Mouse (Mus musculus) CH12.LX (cell line): ENCODE measurements around the gene Clic4. TPM values are rescaled to one million over a fixed set of nuclear protein-coding genes. Genes with fewer than 3 reads are reported as not detected.

Experiments used
- DNase-seq: peaks from one replicate; pipeline ENCODE4 v3.0.0-alpha.2; 2013; ENCODE audit errors: extremely low read depth
- H3K27ac ChIP-seq: 2 replicates; pipeline ENCODE4 v1.5.1; 2012; ENCODE audit warnings: low read depth, mild to moderate bottlenecking, control low read depth, moderate library complexity; ENCODE audit not compliant: insufficient read depth
- H3K27me3 ChIP-seq: replicated peaks from 2 replicates; pipeline ENCODE3; 2012; ENCODE audit warnings: inconsistent platforms
- H3K36me3 ChIP-seq, 2 experiments: replicated peaks in 1 of 2; 2 replicates each; pipeline versions ENCODE3 to v1.6.1; 2012; ENCODE audit warnings: inconsistent platforms in 1 of 2, low read length in 1 of 2, mild to moderate bottlenecking in 1 of 2, mixed read lengths in 1 of 2, moderate library complexity in 1 of 2; ENCODE audit not compliant: control insufficient read depth in 1 of 2, insufficient read depth in 1 of 2
- H3K4me1 ChIP-seq, 2 experiments: 2 replicates each; pipeline ENCODE4 v1.6.1; 2012; ENCODE audit warnings: inconsistent platforms in 1 of 2, moderate library complexity in 1 of 2; ENCODE audit not compliant: insufficient read depth in 2 of 2, control insufficient read depth in 1 of 2
- H3K4me2 ChIP-seq: 2 replicates; pipeline ENCODE4 v1.6.1; 2012; ENCODE audit warnings: low read depth, mild to moderate bottlenecking, control low read depth; ENCODE audit not compliant: poor library complexity, insufficient read depth, severe bottlenecking
- H3K4me3 ChIP-seq, 3 experiments: fragments of 150-350 bp in 1 of 3; sonication (generic) in 1 of 3; replicated peaks in 1 of 3; 2 replicates each; pipeline versions ENCODE3 to v1.5.1; 2011 to 2012; ENCODE audit warnings: low read depth in 2 of 3, low read length in 2 of 3, mild to moderate bottlenecking in 2 of 3, moderate library complexity in 2 of 3, control low read depth in 1 of 3, improper control_type of control experiment in 1 of 3, inconsistent platforms in 1 of 3, mixed read lengths in 1 of 3; ENCODE audit not compliant: poor library complexity in 1 of 3
- H3K79me2 ChIP-seq: replicated peaks from 2 replicates; pipeline ENCODE4 v1.6.1; 2012; ENCODE audit warnings: mild to moderate bottlenecking, moderate library complexity; ENCODE audit not compliant: control insufficient read depth, poor library complexity, insufficient read depth, severe bottlenecking; ENCODE audit errors: extremely low read depth
- H3K9ac ChIP-seq: 2 replicates; pipeline ENCODE4 v1.6.1; 2012; ENCODE audit warnings: low read depth, mild to moderate bottlenecking, control low read depth, moderate library complexity; ENCODE audit not compliant: insufficient read depth
- H3K9me3 ChIP-seq: replicated peaks from 2 replicates; pipeline ENCODE3; 2012; ENCODE audit warnings: low read length, inconsistent platforms, mixed read lengths
- CHD1 ChIP-seq: IDR thresholded peaks from 2 replicates; pipeline ENCODE4 v1.6.1; 2012; ENCODE audit warnings: low read depth, low read length, improper control_type of control experiment, inconsistent platforms
- CTCF ChIP-seq, 2 experiments: IDR thresholded peaks in 1 of 2; conservative IDR thresholded peaks in 1 of 2; 2 replicates each; pipeline ENCODE4 v1.5.1; 2011 to 2012; ENCODE audit warnings: low read depth in 2 of 2, low read length in 2 of 2, improper control_type of control experiment in 1 of 2, inconsistent platforms in 1 of 2, mild to moderate bottlenecking in 1 of 2, moderate library complexity in 1 of 2
- E2F4 ChIP-seq: IDR thresholded peaks from 2 replicates; pipeline ENCODE4 v1.6.1; 2011; ENCODE audit warnings: low read depth, low read length, improper control_type of control experiment; ENCODE audit not compliant: insufficient replicate concordance
- ELF1 ChIP-seq: IDR thresholded peaks from 2 replicates; pipeline ENCODE4 v1.6.1; 2014; ENCODE audit warnings: low read depth, mild to moderate bottlenecking, inconsistent platforms, low read length, improper control_type of control experiment
- EP300 ChIP-seq: IDR thresholded peaks from 2 replicates; pipeline ENCODE4 v1.6.1; 2011; ENCODE audit warnings: low read length, improper control_type of control experiment
- ETS1 ChIP-seq: conservative IDR thresholded peaks from 2 replicates; pipeline ENCODE4 v1.6.1; 2012; ENCODE audit warnings: low read depth, mild to moderate bottlenecking, inconsistent platforms, low read length, improper control_type of control experiment, moderate library complexity
- GABPA ChIP-seq: IDR thresholded peaks from 2 replicates; pipeline ENCODE4 v1.6.1; 2012; ENCODE audit warnings: low read depth, low read length, improper control_type of control experiment, inconsistent platforms; ENCODE audit not compliant: insufficient replicate concordance
- HCFC1 ChIP-seq: IDR thresholded peaks from 2 replicates; pipeline ENCODE4 v1.6.1; 2012; ENCODE audit warnings: low read depth, mild to moderate bottlenecking, inconsistent platforms, low read length, improper control_type of control experiment
- JUN ChIP-seq: IDR thresholded peaks from 2 replicates; pipeline ENCODE4 v1.6.1; 2011; ENCODE audit warnings: low read depth, mild to moderate bottlenecking, low read length, improper control_type of control experiment, moderate library complexity; ENCODE audit not compliant: insufficient read depth
- KAT2A ChIP-seq: IDR thresholded peaks from 2 replicates; pipeline ENCODE4 v1.6.1; 2012; ENCODE audit warnings: low read length, improper control_type of control experiment, inconsistent platforms; ENCODE audit not compliant: insufficient replicate concordance
- MAX ChIP-seq: IDR thresholded peaks from 2 replicates; pipeline ENCODE4 v1.6.1; 2011; ENCODE audit warnings: low read length, improper control_type of control experiment
- MXI1 ChIP-seq: IDR thresholded peaks from 2 replicates; pipeline ENCODE4 v1.6.1; 2011; ENCODE audit warnings: mild to moderate bottlenecking, low read depth, low read length, improper control_type of control experiment
- MYC ChIP-seq: IDR thresholded peaks from 2 replicates; pipeline ENCODE4 v1.6.1; 2011; ENCODE audit warnings: low read depth, mild to moderate bottlenecking, improper control_type of control experiment, low read length
- NELFE ChIP-seq: IDR thresholded peaks from 2 replicates; pipeline ENCODE4 v1.6.1; 2011; ENCODE audit warnings: low read depth, low read length, improper control_type of control experiment
- NRF1 ChIP-seq: IDR thresholded peaks from 2 replicates; pipeline ENCODE4 v1.6.1; 2014; ENCODE audit warnings: low read depth, mild to moderate bottlenecking, inconsistent platforms, low read length, improper control_type of control experiment, moderate library complexity
- POLR2A ChIP-seq: IDR thresholded peaks from 2 replicates; pipeline ENCODE4 v1.6.1; 2011; ENCODE audit warnings: low read depth, mild to moderate bottlenecking, improper control_type of control experiment, low read length
- POLR2AphosphoS2 ChIP-seq: IDR thresholded peaks from 2 replicates; pipeline ENCODE4 v1.6.1; 2011; ENCODE audit warnings: low read depth, low read length, improper control_type of control experiment
- RAD21 ChIP-seq: IDR thresholded peaks from 2 replicates; pipeline ENCODE4 v1.6.1; 2011; ENCODE audit warnings: low read depth, mild to moderate bottlenecking, low read length, improper control_type of control experiment, moderate library complexity
- RCOR1 ChIP-seq: conservative IDR thresholded peaks from 2 replicates; pipeline ENCODE4 v1.6.1; 2012; ENCODE audit warnings: low read depth, mild to moderate bottlenecking, inconsistent platforms, low read length, improper control_type of control experiment
- SMC3 ChIP-seq: IDR thresholded peaks from 2 replicates; pipeline ENCODE4 v1.6.1; 2011; ENCODE audit warnings: low read depth, low read length, improper control_type of control experiment
- TCF12 ChIP-seq: IDR thresholded peaks from 2 replicates; pipeline ENCODE4 v1.6.1; 2014; ENCODE audit warnings: low read depth, mild to moderate bottlenecking, inconsistent platforms, low read length, improper control_type of control experiment
- UBTF ChIP-seq: IDR thresholded peaks from 2 replicates; pipeline ENCODE4 v1.6.1; 2012; ENCODE audit warnings: low read depth, mild to moderate bottlenecking, inconsistent platforms, low read length, improper control_type of control experiment, moderate library complexity
- USF1 ChIP-seq: IDR thresholded peaks from 2 replicates; pipeline ENCODE4 v1.6.1; 2014; ENCODE audit warnings: low read depth, mild to moderate bottlenecking, inconsistent platforms, low read length, improper control_type of control experiment
- USF2 ChIP-seq: conservative IDR thresholded peaks from 2 replicates; pipeline ENCODE4 v1.6.1; 2011; ENCODE audit warnings: low read depth, low read length, improper control_type of control experiment
- ZC3H11A ChIP-seq: IDR thresholded peaks from 2 replicates; pipeline ENCODE4 v1.6.1; 2012; ENCODE audit warnings: low read depth, mild to moderate bottlenecking, inconsistent platforms, low read length, improper control_type of control experiment
- ZKSCAN1 ChIP-seq: IDR thresholded peaks from 2 replicates; pipeline ENCODE4 v1.6.1; 2012; ENCODE audit warnings: low read depth, inconsistent platforms, low read length, improper control_type of control experiment, borderline replicate concordance
- ZMIZ1 ChIP-seq: IDR thresholded peaks from 2 replicates; pipeline ENCODE4 v1.6.1; 2012; ENCODE audit warnings: low read depth, mild to moderate bottlenecking, inconsistent platforms, low read length, improper control_type of control experiment
- ZNF384 ChIP-seq: IDR thresholded peaks from 2 replicates; pipeline ENCODE4 v1.6.1; 2012; ENCODE audit warnings: low read depth, low read length, improper control_type of control experiment, inconsistent platforms
- dilution Hi-C: fragments of 300-500 bp; cut with MboI; formaldehyde crosslinking; loops from 2 replicates; pipeline ENCODE4 v1.14.3; 2020; ENCODE audit warnings: low sequenced_read_pairs; ENCODE audit not compliant: extremely low pct_unique_long_range_greater_than_20kb, extremely low pct_ligation_motif_present
- in situ Hi-C: fragments of 300-500 bp; cut with MboI; formaldehyde crosslinking; loops from 3 replicates; pipeline ENCODE4 v1.14.3; 2019; ENCODE audit warnings: low sequenced_read_pairs, low pct_ligation_motif_present, low pct_unique_long_range_greater_than_20kb, mixed read lengths
- polyA plus RNA-seq: library from polyadenylated mRNA; unstranded; fragments of >175 nt; gene quantifications from 2 replicates; pipeline ENCODE4 v1.2.1, GENCODE M21; 2012; ENCODE audit warnings: low read depth; ENCODE audit not compliant: insufficient read length
- total RNA-seq, 2 experiments: library from RNA; depleted of rRNA; stranded (reverse); fragments of 300-350 nt in 1 of 2; fragments of >200 nt in 1 of 2; gene quantifications; 2 replicates each; pipeline ENCODE4 v1.2.3; 2012 to 2014

Clic4 gene
- total and polyA plus RNA-seq, 3 experiments: 154 to 214 (median 199) TPM

DNA sequence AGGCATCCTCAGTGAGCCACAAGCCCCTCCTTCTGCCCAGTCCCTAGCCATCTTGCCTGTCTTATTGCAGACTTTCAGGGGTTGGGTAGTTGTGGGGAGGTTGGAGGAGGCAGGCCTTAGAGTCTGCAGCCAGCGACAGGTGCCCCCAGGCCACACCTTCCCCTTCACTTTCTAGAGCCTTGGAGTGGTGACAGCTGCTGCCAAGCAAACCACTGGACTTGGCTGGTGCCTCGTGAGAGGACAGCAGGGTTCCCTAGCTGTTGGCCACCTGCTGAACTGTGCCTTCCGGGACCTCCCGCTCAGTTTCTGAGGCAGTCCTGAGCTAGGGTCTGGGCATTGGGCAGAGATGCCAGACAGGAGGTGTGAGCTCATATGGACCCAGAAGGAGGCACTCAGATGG is 103.1 kb downstream of the Clic4 start:
- H3K27ac ChIP-seq: no peak overlapping the region
- H3K9ac ChIP-seq: no peak overlapping the region
- H3K4me1 ChIP-seq: peaks cover 0 to 13% of the 10 kb centered on the region in 2 experiments; a peak in 2 of 4 replicates
- no peak overlapping the region for H3K4me3 ChIP-seq
- no peaks in the 10 kb centered on the region for H3K27me3 ChIP-seq
- dilution Hi-C loops (no loop called here), in situ Hi-C loops (no loop called here)
- DNase-seq: no peak
- H3K79me2 ChIP-seq: peaks cover 1% of the 10 kb centered on the region; the same call in 1 of the 2 replicates
- H3K4me2 ChIP-seq: no peak overlapping the region
- no peaks in the 10 kb centered on the region for H3K9me3 ChIP-seq
- TF ChIP-seq RAD21: no peak
- no peak for TF ChIP-seq KAT2A
- no peak for TF ChIP-seq HCFC1
- no peak for TF ChIP-seq POLR2A
- no peak for TF ChIP-seq CTCF (conservative IDR thresholded peaks at IDR 0.05 in 1 of 2, IDR thresholded peaks at IDR 0.05 in 1 of 2; ENCODE audit: low read depth in 2 of 2, low read length in 2 of 2)
- no peak for TF ChIP-seq UBTF
- TF ChIP-seq EP300: no peak
- TF ChIP-seq MXI1: no peak
- no peak for TF ChIP-seq ETS1
- TF ChIP-seq JUN: no peak
- TF ChIP-seq ELF1: no peak
- TF ChIP-seq POLR2AphosphoS2: no peak
- no peak for TF ChIP-seq MAX
- TF ChIP-seq E2F4: no peak
- TF ChIP-seq ZNF384: no peak
- TF ChIP-seq ZMIZ1: no peak
- no peak for TF ChIP-seq USF2
- no peak for TF ChIP-seq SMC3
- peaks cover 94 to 99% of the 10 kb centered on the region in 2 experiments for H3K36me3 ChIP-seq

DNA sequence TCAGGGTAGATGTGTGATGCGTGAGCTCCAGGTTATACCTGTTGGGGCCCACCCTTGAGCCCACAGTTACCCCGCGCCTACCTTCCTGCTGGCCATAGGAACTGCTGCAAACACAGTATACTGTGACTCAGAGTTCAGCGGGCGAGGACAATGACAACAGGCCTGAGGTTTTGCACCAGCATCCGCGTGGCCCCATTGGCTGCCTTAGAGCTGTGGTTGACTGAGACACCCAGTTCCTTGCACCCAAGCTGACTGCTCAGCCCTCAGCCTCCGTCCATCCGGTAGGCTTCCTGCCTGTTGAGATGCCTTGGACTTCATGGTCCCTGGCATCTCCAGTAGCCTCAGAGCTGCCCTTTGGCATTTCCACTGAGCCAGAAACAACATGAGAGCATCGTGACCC is 103.5 kb downstream of the Clic4 start:
- H3K4me2 ChIP-seq: no peak overlapping the region
- H3K9me3 ChIP-seq: no peaks in the 10 kb centered on the region
- H3K36me3 ChIP-seq: peaks cover 94 to 99% of the 10 kb centered on the region in 2 experiments
- no peak for DNase-seq
- H3K79me2 ChIP-seq: peaks cover 1% of the 10 kb centered on the region; the same call in 1 of the 2 replicates
- H3K4me3 ChIP-seq: no peak overlapping the region
- in situ Hi-C loops: no loop called here
- no peaks in the 10 kb centered on the region for H3K27me3 ChIP-seq
- no peak for TF ChIP-seq NELFE
- no peak for TF ChIP-seq JUN
- TF ChIP-seq NRF1: no peak
- TF ChIP-seq USF1: no peak
- TF ChIP-seq ETS1: no peak
- TF ChIP-seq E2F4: no peak
- no peak for TF ChIP-seq CHD1
- no peak for TF ChIP-seq CTCF (conservative IDR thresholded peaks at IDR 0.05 in 1 of 2, IDR thresholded peaks at IDR 0.05 in 1 of 2; ENCODE audit: low read depth in 2 of 2, low read length in 2 of 2)
- TF ChIP-seq GABPA: no peak
- no peak for TF ChIP-seq TCF12
- TF ChIP-seq ZC3H11A: no peak
- no peak for TF ChIP-seq MYC
- TF ChIP-seq ZKSCAN1: no peak
- no peak for TF ChIP-seq ELF1
- no peak for TF ChIP-seq MAX
- TF ChIP-seq RCOR1: no peak
- TF ChIP-seq USF2: no peak
- no peak for TF ChIP-seq HCFC1
- peaks cover 0 to 14% of the 10 kb centered on the region in 2 experiments; a peak in 2 of 4 replicates for H3K4me1 ChIP-seq
- dilution Hi-C loops: no loop called here
- no peak overlapping the region for H3K27ac ChIP-seq
- H3K9ac ChIP-seq: no peak overlapping the region
